Mouse (Mus musculus) kidney, postnatal 10 days (tissue): Measurements from ENCODE around the gene Bax.
A peak's percentile ranks its signal among the peaks of the same experiment; 100 is the strongest.

Source experiments
- DNase-seq: peaks from one replicate; pipeline ENCODE4 v3.0.0; 2021; ENCODE audit warnings: mixed read lengths

Gene Bax

GRCm38 (mm10) chr7:45413864-45414739 is 52.6 kb downstream of the Bax start:
- peak; percentile 50 for DNase-seq

- peak; percentile 66 for DNase-seq
Measured at GRCm38 (mm10) chr7:45413113-45413863, 53.4 kb downstream of the Bax start, which contains the start of gene Ntf5. Gene Ntf5, plus strand, starts transcription at chr7:45413695.

GRCm38 (mm10) chr7:45412421-45412820 is 54.3 kb downstream of the Bax start:
- DNase-seq = no peak
